Mouse (Mus musculus) gastrocnemius, postnatal 14 days (tissue): ENCODE measurements around the gene Kalrn. TPM values are rescaled to one million over a fixed set of nuclear protein-coding genes. Genes with fewer than 3 reads are reported as not detected.

Source experiments
- DNase-seq: peaks from one replicate; pipeline ENCODE4 v3.0.0; 2021; ENCODE audit warnings: mixed read lengths
- intact Hi-C: fragments of 180-260 bp; cut with DNase I; formaldehyde crosslinking; loops from one replicate; pipeline ENCODE4 v1.15.1; 2025; ENCODE audit warnings: low total_unique reads
- total RNA-seq, 2 experiments: library from RNA; stranded (reverse); gene quantifications; 2 replicates each; pipeline ENCODE4 v1.2.3; 2021

Kalrn gene
- total RNA-seq, 2 experiments from 2014 or later = 16.3 to 20.2 TPM

DNA sequence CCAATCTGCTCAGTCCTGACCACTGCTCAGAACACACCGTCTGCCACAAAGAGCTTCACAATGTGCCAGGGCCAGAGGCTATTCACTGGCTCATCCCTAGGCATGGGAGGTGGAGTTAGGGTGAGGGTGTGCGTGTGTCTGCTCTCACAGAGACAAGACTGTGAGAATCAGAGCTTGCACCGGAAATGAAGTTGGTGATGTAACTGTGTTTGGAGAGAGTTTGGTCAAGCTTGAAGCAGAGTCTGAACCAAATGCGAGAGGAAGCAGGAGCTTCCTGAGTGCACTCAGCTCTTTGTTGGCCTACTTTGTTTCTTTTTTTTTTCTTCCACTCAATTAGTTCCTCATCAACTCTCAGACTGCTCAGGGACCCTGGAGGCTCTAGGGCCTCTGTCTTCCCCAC, 325.1 kb downstream of the Kalrn start:
- DNase-seq = no peak
- intact Hi-C loops = no loop called here

DNA sequence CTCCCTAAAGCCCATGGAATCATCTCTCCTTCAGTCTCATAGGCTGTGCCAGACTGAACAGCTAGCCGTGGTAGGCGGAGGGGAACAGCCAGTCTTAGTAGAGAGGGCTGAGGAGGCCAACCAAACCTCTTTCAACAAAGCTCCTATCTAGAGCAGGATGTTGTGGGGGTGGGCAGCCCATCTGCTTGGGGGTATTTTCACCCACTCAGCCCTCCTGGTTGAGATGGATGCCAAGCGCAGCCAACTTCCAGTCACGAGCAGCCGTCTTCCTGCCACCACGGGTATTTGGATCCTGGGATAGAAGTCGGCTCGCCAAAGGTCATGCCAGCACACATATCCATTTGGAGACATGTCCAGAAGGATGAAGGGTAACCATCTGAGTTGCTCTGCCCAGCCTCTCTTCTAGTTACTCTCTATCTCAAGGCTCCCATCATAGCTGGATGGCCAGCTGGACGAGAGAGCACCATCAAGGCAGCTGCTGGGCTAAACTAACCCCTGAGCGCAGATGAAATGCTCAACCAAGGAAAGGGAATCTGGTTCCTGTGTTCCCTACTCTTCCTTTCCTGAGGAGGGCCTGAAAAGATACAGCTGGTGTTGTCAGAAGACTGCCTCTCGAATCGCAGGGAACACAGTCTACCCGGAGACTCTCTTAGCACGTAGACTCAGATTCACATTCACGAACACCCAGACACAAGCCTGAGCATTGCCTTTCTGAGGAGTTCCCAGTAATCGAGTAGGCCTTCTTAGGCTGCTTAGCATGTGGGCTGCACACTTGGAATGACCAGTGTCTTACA, 331.2 kb downstream of the Kalrn start:
- intact Hi-C loops = no loop called here

DNA sequence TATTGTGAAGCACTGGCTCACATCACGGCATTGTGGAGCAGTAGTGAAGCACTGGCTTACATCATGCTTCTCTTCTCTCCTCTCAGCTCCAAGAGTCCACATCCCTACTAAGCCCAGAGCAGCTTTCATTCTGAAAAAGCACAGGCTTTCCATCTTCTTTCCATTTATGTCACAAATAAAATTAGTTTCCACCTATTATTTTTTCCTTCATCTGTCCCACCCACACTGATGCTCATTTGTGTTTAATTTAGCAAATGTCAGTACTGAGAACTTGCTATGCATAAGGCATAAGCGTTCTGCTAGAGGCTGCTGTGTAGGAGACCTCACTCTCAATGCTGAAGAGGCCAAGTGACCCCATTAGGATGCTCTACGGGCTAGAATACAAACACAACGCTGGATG, 333.7 kb downstream of the Kalrn start:
- intact Hi-C loops = no loop called here
- DNase-seq = no peak

More for the DNA sequence above, 331.2 kb downstream of the Kalrn start:
- DNase-seq = no peak

DNA sequence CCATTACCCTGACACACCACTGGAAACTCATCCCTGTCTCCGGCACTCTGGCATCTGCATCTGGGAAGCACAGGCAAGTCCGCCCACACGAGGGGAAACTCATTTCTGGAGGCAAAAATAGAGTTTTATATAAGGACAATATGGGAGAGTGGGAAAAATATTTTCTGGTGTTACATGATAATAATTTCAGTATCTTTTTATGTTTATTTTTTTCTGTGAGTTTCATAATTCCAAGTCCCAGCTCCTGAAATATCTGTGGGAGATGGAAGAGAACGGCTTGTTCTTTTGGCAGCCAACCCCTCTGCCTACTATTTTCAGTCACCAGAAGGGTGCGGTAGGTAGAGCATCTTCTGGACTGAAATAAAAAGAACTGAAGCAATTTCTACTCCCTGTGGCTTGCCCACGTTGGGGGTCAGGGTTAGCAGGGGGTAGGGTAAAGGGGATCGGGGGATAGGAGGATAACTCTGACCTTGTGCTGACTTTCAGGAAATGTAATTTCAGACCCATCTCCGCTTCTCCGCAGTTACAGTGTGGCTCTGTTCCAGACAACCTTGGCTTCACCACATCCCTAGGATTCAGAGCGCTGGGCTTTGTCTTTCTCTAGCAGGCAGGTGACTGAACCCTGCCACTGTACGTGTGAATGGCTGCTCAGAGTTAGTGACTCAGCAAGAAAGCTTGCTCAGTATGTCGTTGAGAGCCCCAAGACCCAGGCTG, 336.3 kb downstream of the Kalrn start:
- intact Hi-C loops = no loop called here
- no peak for DNase-seq

DNA sequence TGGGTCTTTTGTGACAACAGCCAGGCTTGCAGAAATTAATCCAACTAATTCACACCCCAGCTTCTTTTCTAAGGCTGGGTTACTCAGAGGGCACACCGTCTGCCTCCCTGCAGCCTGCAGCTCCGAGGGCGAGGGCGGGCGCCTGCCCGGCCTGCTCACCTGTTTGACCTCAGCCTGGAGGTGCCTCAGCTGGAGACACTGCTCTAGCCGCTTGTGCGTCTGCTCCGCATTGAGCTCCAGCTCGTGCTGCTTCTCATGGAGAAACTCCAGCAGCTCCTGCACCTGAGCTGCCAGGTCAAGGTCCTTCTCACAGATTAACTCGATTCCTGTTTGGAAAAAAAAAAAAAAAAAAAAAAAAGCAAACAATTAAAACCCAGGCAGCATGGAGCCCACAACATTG, 338.2 kb downstream of the Kalrn start:
- no peak for DNase-seq
- intact Hi-C loops = no loop called here

DNA sequence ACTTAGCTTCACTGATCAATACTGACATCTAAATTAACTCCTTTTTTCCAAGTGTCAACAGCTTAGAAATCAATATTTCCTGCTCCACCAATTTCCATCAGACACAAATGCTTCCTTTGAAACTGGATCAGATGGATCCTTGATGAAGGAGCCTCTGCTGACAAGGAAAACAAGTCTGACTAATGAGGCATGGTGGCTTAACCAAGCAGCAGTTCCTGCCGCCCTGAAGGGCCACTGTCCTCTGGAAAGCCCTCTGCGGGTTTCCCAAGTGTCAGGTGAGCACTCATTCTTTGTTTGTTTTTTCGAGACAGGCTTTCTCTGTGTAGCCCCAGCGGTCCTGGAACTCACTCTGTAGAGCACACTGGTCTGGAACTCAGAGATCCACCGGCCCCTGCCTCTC, 341.4 kb downstream of the Kalrn start:
- intact Hi-C loops = no loop called here
- DNase-seq = no peak

DNA sequence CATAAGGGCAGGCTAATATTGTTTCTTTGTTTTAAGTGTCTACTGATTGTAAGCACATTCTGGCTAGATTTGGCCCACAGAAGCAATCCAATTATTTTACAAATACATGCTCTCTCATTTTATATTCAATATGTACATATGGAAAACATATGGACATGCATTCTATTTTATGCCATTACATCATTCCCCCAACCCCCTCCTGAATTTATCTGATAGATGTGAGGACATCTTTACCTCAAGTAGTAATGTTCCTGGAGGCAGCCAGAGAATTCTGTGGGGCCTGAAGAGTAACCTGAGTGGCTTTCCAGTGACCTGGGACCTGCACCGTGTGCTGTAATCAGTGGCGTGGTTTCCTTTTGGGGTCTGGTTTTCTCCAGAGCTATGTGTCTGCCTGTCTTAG, 342.2 kb downstream of the Kalrn start:
- no peak for DNase-seq
- intact Hi-C loops = no loop called here

DNA sequence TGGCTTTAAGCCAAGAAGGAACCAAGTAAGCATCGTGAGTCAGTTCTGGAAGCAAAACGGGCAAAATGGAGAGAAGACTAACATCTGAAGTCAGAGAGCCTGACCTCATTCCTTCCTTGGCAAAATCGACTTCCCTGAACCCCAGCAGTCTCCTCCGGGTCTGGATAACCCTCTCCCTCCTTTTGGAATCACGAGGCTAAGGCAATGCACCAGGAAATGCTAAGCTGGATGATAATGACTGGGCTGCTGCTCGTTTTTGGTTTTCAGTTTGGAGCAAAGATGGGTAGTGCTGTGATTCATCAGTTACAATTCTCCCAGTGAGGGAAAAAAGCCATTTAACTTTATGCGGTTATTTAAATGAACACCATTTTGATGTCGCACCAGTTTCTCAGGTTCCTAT, 344.0 kb downstream of the Kalrn start:
- intact Hi-C loops = no loop called here

DNA sequence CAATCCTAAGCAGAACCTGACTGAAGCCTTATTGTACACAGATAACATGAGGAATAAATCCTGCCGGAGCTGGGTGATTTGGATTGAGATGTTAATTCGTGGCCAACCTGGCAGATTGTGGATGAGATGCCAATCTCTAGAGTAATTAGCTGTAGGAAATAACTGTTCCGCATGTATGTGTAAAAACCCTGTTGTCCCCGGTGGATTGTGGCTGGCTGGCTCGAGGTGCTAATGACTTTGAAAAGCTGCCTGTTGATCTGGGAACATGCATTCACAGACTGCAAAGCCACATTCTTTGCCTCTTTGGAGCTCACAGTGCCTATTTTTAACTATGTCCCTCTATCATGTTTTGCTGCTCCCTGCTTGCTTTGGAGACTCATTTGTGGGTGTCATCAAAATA, 344.7 kb downstream of the Kalrn start:
- intact Hi-C loops = no loop called here
- no peak for DNase-seq

More for the DNA sequence above, 344.0 kb downstream of the Kalrn start:
- DNase-seq = no peak

DNA sequence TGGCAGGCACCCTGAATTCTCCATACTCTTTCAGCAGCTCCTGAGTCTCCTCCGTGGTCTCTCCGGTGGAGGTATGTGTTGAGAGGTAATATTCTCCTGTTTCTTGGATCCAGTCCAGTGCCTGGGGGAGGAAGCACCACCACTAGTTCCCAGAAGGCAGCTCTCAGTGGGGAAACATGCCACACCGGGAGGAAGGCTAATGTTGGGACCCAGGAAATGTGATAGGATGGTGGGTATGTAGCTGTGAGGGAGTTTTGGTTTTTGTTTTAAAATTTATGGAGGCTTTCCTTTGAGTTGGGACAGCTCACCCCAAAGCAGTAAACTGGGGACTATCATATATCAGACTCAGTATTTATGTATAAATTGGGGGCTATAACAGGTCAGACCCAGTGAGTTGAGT, 361.2 kb downstream of the Kalrn start:
- intact Hi-C loops = no loop called here
- DNase-seq = no peak

DNA sequence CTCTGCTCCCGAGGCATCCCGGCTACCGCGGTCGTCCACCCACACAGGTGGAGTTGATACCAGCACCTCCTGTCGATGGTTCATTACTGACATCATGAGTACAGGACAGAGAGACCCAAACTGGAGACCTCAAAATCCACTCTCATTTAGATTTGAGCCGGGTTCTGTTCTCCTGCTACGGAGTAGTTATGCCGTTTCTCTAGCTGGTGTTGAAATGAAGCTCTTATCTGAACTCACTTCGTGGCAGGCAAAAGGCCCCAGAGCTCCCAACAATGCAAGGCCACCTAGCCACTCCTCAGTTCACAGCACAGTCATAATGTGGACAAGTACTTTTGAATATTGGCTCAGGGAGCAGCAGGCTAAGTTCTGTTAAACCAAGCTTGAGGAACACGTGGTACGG, 362.1 kb downstream of the Kalrn start:
- intact Hi-C loops = no loop called here
- no peak for DNase-seq

DNA sequence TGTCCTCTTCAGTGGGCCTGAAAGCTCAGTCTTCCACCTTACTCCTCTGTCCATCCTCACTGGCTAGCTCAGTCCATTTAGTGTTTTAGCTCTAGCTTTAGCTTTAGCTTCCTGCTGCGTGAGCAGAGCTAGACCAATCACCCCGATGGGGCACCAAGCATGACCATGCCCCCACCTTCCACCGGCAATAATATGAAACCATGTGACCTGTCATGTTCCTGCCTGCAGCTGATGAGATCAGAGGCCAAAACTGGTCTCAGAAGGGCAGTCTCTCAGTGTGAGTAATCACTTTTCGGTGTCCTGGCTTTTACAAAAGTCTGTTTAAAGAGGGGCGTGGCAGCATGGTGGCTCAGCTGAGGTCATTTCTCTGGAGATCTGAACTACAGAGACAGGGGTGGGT, 364.6 kb downstream of the Kalrn start:
- intact Hi-C loops = loop anchor here (5.0 kb wide), 1 partner anchor 74 kb away; no protein-coding TSS in a partner anchor
- DNase-seq = no peak

DNA sequence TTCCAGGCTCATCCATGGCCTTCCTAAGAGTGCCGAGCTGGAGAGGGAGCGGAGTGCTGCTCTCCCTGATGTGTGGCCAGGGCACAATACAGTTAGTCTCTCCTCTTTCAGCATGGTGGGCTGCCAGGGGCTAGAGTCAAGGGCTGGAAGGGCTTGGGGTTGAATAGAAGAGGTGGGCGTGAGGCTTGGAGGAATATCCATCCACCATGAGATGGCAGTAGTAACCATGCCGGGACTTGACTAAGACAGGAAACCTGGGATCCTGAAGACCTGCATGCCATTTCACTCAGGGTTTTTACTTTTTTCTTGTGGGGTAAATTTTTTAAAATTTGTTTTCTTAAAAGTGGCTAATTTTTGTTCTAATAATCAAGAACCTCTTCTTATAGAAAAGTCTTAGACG, 365.4 kb downstream of the Kalrn start:
- intact Hi-C loops = loop anchor here (5.0 kb wide), 1 partner anchor 74 kb away; no protein-coding TSS in a partner anchor
- no peak for DNase-seq

DNA sequence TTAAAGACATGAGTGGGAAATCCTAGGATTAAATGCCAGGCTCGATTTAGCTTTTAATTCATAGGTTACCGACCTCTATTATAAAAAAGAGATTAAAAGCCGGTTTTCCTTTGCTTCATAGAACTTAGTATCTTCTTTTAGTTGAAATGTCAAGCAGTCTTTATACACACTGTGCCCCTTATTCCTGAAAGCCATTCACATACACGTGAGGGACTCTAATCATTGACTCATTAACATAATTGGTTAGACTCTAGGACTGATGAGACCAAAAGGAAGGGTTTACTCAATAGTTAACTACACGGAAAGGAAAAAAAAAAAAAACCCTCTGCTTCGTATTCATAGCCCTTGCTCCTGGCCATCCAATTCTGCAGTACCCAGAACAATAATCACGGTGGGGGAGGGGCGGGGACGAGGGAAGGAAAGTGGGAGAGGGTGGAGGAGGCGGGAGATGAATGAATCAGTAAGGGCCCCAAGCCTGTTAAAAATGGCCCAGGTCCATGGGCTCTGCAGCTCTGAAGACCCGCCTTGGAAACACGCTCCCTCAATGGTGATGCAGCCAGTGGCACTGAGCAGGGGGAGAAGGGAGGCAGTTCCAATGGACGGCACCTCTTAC, 368.7 kb downstream of the Kalrn start:
- DNase-seq = no peak
- intact Hi-C loops = loop anchor here (5.0 kb wide), 1 partner anchor 78 kb away; no protein-coding TSS in a partner anchor

DNA sequence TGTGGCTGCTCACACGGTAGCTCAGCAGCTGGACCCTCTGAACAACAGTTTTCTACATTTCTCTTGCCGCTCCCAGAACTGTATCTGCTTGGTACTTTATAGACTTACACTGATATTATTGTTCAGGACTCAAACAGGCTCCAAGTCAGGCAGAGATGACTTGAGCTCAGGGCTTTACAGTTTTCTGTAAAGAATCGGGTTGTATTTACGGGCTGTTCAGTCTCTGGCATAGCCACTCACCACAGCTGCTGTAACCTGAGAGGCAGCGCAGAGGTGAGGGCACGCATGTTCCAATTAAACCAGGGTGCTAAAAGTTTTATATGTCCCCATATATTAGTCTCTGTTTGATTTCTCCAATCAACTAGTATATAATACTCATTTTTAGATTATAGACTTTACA, 373.8 kb downstream of the Kalrn start:
- intact Hi-C loops = no loop called here
- no peak for DNase-seq

DNA sequence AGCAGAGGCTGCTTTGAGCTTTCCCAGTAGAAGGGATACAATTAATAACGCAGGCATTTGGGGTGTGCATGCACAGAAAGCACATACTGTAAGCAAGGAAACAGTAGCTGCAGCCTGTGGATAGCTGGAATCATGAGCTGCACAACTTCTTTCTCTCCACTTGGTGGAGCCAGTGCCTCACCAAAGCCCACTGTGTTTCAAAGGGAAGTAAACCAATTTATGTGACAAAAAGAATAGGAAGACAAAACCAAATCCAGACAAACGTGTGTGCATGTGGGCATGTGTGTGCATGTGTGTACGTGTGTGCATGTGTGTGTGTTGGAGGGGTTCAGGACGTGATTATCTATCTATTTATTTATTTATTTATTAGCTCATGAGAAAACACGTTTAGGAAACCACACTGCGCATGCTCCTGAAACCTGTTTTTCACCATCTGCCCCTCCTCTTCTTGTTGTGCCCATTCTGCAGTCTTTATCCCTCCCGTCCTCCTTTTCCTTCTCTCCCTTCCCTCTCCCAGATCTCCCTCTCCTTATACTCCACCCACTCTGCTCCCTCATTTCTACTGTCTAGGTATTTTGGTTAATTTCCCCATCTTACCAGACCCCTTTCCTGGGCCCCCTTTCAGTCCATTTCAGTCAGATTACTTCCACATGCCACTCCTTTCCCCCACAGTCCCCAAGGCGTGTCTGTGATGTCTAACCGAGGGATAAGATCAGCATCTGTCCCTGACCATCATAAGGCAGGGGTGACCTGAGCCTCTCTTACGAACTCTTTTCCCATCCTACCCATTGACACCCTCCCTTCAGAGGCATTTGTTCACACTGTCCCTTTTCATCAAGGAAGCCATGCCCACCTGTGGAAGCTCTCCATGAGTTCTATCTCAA, 380.1 kb downstream of the Kalrn start:
- intact Hi-C loops = loop anchor here (5.0 kb wide), 1 partner anchor 99 kb away; no protein-coding TSS in a partner anchor
- DNase-seq = no peak

DNA sequence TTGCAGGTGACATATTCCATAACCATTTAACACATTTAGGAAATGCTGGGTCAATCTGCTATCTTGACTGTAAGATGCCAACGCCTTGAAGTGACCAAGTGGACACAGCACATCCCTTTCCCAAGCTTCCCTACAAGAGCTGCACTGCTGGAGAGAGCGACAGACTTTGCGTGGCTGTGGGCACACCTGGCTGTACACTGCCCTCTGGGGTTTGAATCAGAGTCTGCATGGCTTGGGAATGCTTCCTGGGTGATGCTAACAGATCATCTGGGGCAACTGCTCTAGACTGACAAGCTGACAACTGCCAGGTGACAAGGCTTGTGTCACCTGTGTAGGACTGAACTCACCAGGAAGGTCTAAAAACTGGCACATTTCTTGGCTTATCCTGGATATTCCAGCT, 388.6 kb downstream of the Kalrn start:
- no peak for DNase-seq
- intact Hi-C loops = loop anchor here (5.0 kb wide), 1 partner anchor 57 kb away; no protein-coding TSS in a partner anchor

DNA sequence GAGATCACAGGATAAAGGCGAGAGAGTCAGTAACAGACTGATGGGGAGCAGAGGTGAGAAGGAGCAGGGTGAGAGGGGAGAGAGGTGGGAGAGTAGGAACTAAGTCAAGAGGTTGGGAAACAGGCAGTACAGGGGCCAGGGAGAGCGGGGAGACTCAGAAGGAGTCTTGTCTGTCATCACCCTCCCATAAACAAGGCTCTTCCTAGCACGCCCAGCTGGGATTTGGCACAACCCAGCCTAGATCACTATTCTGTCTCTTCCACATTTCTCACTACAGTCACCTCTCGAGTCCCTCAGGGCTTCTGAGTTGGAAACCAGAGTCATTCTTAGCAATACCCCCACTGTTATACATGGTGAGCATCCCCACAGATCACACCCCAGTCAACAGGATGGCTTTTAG, 390.1 kb downstream of the Kalrn start:
- intact Hi-C loops = loop anchor here (5.0 kb wide), 1 partner anchor 56 kb away; no protein-coding TSS in a partner anchor
- no peak for DNase-seq

DNA sequence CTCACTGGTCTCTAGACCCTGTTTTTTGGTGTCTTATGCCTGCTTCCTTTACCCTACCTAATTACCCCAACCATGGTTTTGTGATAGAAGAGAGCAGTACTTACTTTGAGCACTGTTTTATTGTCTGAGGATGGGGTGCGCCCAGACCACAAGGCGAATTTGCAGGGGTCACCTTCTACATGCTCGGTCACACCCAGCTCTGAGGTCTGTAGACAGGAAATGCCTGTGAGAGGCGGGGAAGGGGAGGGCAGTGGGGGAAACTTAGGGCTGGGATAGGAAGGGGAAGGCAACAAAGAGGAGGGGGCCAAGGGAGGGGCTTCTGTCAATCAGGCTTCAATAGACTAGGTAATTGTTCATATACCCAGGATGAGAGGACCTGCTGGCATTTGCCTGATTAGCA, 397.7 kb downstream of the Kalrn start:
- intact Hi-C loops = no loop called here

More for the DNA sequence above, 397.7 kb downstream of the Kalrn start:
- DNase-seq = no peak
